Mouse (Mus musculus): ENCODE measurements at regions not wholly inside any gene's neighbourhood (a gene's known extent, or its start where the extent isn't known, plus 50 kb on each side); places are given as distances from the start of the nearest gene placed in this dataset. TPM values are rescaled to one million over a fixed set of nuclear protein-coding genes. Genes with fewer than 3 reads are reported as not detected.

Small RNAs in the stretch of these regions (microRNA-seq; reads per million reads assigned to microRNA genes)
- not detected for gene Gm23061
